Mouse (Mus musculus) kidney, postnatal 0 days (tissue): ENCODE measurements around the gene Nxpe4. TPM values are rescaled to one million over a fixed set of nuclear protein-coding genes. Genes with fewer than 3 reads are reported as not detected.
"Not testable (repeated sequence)": the region's sequence is repeated elsewhere in the genome, so short reads cannot be mapped to it uniquely, and the experiment has no call there.

Experiments used
- ATAC-seq: fragments of 200-750 bp; cut with Nextera tagmentation; replicated peaks from 2 replicates; pipeline ENCODE4 v1.8.0; 2017; ENCODE audit warnings: low read depth, moderate number of reproducible peaks, moderate TSS enrichment, moderate library complexity; ENCODE audit not compliant: low FRiP score
- DNase-seq: peaks from one replicate; pipeline ENCODE4 v3.0.0-alpha.2; 2016; ENCODE audit warnings: low spot score
- H3K27ac ChIP-seq: fragments of 300-500 bp; sonication (generic); 2 replicates; pipeline ENCODE4 v1.5.1; 2014; ENCODE audit warnings: mild to moderate bottlenecking
- H3K27me3 ChIP-seq: fragments of 300-500 bp; sonication (generic); 2 replicates; pipeline ENCODE4 v1.6.1; 2014; ENCODE audit warnings: low read length, mixed read lengths; ENCODE audit not compliant: insufficient read depth
- H3K36me3 ChIP-seq: fragments of 300-500 bp; sonication (generic); 2 replicates; pipeline ENCODE4 v1.6.1; 2014; ENCODE audit warnings: low read length, mixed read lengths; ENCODE audit not compliant: insufficient read depth
- H3K4me1 ChIP-seq: fragments of 300-500 bp; sonication (generic); replicated peaks from 2 replicates; pipeline ENCODE4 v1.6.1; 2014; ENCODE audit warnings: antibody characterized with exemption, low read length, mixed read lengths; ENCODE audit not compliant: insufficient read depth
- H3K4me2 ChIP-seq: fragments of 300-500 bp; sonication (generic); 2 replicates; pipeline ENCODE4 v1.6.1; 2014; ENCODE audit warnings: mild to moderate bottlenecking, low read length, moderate library complexity, mixed read lengths
- H3K4me3 ChIP-seq: fragments of 300-500 bp; sonication (generic); replicated peaks from 2 replicates; pipeline ENCODE4 v1.5.1; 2014; ENCODE audit warnings: low read depth, low read length
- H3K9ac ChIP-seq: fragments of 300-500 bp; sonication (generic); 2 replicates; pipeline ENCODE4 v1.6.1; 2014; ENCODE audit warnings: low read depth, low read length
- H3K9me3 ChIP-seq: fragments of 300-500 bp; sonication (generic); replicated peaks from 2 replicates; pipeline ENCODE4 v1.6.1; 2016; ENCODE audit warnings: low read length, inconsistent platforms, mixed read lengths
- CTCF ChIP-seq: IDR thresholded peaks from 2 replicates; pipeline ENCODE4 v1.5.1; 2016; ENCODE audit warnings: antibody characterized with exemption, low read depth, mild to moderate bottlenecking, moderate library complexity
- whole genome bisulfite sequencing: fragments of 180-500 bp; shearing (Covaris S2); extraction: QIAGEN DNeasy Blood & Tissue Kit; methylation state at CpG from one replicate; pipeline ENCODE4 v1.1.7; 2014; 5-methylcytosine and 5-hydroxymethylcytosine counted together
- polyA plus RNA-seq: library from polyadenylated mRNA; unstranded; fragments of >200 nt; fragmentation: Nextera tagmentation; extraction: Ambion mirVana; gene quantifications from 2 replicates; pipeline ENCODE4 v1.2.1, GENCODE M21; 2015

The Nxpe4 gene
- 8.9 and 9.8 TPM in 2 replicates for polyA plus RNA-seq

DNA sequence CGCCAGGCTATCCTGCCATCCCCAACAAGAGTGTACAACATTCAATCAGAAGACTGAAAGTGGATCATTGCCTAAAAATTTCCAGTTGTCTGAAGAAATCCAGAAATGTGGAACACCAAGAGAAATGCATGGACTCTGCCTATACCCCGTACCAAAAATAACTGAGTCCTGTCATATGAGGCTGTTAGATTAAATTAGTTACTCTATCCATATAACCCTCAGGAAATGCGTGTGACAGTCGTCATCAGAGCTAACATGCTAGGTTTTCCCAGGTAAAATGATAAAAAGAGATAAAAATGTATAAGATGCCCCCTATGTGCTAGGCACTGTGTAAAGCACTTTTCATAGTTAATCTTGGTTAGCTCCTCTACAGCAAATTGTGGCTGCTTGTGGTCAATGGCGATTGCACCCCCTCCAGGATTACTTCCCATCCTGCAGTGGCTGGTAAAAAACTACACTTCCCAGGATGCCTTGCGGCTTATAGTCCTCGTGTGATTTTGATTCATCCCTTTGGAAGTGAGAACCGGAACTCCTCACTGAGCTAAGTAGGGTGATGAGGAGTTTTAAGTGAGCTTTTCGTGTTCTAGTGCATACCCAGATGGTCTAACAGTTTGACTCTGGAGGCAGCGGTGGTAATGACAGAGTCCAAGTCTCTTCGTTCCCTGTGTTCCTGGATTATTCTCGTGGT, at the start of gene Nxpe4:
Gene Nxpe4, plus strand, starts transcription at position 519 of the 688 bp plus-strand sequence.
- Histone ChIP-seq H3K36me3 (no peaks in the 10 kb centered on the region), H3K4me2 (peak within 1 kb of the TSS; percentile 53), H3K4me3 (peak within 1 kb of the TSS; percentile 31), H3K27ac (no peak within 1 kb of the TSS), H3K9me3 (no peaks in the 10 kb centered on the region), H3K27me3 (no peaks in the 10 kb centered on the region), H3K9ac (no peak within 1 kb of the TSS), H3K4me1 (peaks cover 3% of the 10 kb centered on the region; the same call in 1 of the 2 replicates)
- ATAC-seq, result peak; percentile 72
- peak; percentile 63 for TF ChIP-seq CTCF
- DNase-seq, result peak; percentile 94
- 31% methylated on average over 12 of the region's 12 CpGs for WGBS

DNA sequence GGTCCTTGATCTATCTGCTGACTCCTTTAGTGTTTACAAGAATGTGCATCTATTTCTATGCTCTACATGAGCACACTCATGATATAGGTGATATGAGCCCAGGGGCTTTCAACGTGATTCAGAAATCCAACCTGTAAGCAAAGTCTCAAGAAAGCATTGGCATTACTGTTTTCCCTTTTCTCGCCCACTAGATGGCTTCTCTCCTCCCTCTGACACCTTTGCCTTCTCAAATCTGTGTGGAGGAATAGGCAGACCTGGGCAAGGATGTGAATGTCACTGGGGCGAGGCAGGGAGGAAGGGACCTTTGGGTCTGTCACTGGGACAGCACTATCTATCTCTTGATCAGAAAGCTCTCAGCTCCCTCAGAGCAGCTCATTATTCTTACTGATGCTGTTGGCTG, 35.0 kb upstream of the Nxpe4 start:
- no peak overlapping the region for H3K27ac ChIP-seq
- no peaks in the 10 kb centered on the region for H3K27me3 ChIP-seq
- TF ChIP-seq CTCF, result peak; percentile 37; the same call in 1 of the 2 replicates
- no peak for DNase-seq
- H3K4me1 ChIP-seq, result no peaks in the 10 kb centered on the region
- ATAC-seq, result no peak
- no peaks in the 10 kb centered on the region for H3K36me3 ChIP-seq
- H3K4me2 ChIP-seq, result no peak overlapping the region
- H3K9ac ChIP-seq, result no peak overlapping the region
- H3K4me3 ChIP-seq, result no peak overlapping the region
- no peaks in the 10 kb centered on the region for H3K9me3 ChIP-seq
- WGBS, result 30% methylated on average over 3 of the region's 3 CpGs

DNA sequence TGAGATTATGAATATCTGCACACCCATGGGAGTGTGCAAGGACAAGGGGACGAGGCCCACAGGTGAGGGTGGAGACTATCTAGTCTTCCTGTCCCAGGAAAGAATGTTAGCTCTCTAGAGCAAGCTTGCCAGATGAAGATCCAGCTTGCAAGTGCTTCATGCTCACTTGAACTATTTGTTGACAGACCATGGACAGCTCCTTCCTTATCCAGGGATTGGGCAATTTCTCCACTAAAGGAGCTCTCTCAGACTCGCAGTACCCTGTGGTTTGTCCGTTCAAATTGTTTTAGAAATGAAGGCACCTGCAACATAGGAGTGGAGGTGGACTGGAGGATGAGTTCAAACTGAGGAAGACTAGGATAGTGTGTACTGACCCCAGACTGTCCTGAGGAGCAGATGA, 24.3 kb upstream of the Nxpe4 start:
- WGBS, result 22% methylated on average over 3 of the region's 3 CpGs
- Histone ChIP-seq H3K4me3 (no peak overlapping the region), H3K27me3 (no peaks in the 10 kb centered on the region), H3K9me3 (no peaks in the 10 kb centered on the region), H3K36me3 (no peaks in the 10 kb centered on the region), H3K4me1 (no peaks in the 10 kb centered on the region), H3K4me2 (no peak overlapping the region), H3K27ac (no peak overlapping the region), H3K9ac (no peak overlapping the region)
- ATAC-seq, result no peak
- peak; percentile 87 for DNase-seq
- TF ChIP-seq CTCF, result no peak

DNA sequence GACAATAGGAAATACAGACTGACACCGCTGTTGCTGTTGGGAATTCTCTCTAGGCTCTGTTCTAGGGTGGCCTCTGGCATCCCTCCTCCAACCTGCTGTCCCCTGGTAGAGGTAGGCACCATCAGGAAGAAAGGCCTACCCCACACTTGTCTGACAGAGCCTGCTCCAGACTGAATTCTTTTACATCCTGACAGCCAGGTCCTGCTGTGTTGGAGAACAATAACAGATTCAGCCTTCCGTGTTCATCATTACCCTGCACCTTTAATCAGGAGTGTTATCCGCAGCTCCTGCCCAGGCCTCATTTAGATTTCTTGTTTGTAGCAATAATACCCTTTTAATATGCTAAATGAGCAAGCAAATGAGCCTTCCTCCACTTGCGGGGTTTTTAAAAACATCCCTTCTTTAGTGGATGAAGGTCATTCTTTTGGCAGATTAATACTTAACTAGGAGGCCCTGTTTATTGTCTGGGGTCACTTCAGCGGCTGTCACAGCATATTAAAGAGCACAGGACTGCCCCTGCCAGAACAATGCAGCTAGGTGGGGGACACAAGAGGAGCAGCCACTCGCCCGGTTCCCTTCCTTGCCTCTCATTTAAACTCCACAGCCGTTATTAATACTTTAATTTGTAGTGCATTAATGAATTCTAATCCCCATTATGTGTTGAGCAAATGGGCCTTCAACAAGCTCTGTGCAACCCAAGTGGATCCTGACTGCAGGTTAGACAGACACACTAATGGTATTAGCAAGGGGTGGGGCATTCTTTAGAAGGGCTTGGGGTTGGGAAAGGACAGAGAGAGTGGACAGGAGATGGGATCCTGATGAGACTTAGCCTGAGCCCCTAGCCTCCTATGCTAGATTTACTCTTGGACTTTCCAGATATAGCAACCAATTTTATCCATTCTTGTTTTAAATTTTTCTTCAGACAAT, 21.1 kb upstream of the Nxpe4 start:
- H3K27ac ChIP-seq, result no peak overlapping the region
- no peaks in the 10 kb centered on the region for H3K4me1 ChIP-seq
- no peak for DNase-seq
- no peaks in the 10 kb centered on the region for H3K36me3 ChIP-seq
- no peaks in the 10 kb centered on the region for H3K9me3 ChIP-seq
- 25% methylated on average over 8 of the region's 8 CpGs for WGBS
- H3K9ac ChIP-seq, result no peak overlapping the region
- no peaks in the 10 kb centered on the region for H3K27me3 ChIP-seq
- ATAC-seq, result no peak
- no peak overlapping the region for H3K4me3 ChIP-seq
- H3K4me2 ChIP-seq, result no peak overlapping the region
- no peak for TF ChIP-seq CTCF

GRCm38 (mm10) chr9:48142646-48143045, 19.2 kb upstream of the Nxpe4 start:
- H3K4me1 ChIP-seq, result no peaks in the 10 kb centered on the region
- no peaks in the 10 kb centered on the region for H3K27me3 ChIP-seq
- no peaks in the 10 kb centered on the region for H3K36me3 ChIP-seq
- H3K9me3 ChIP-seq, result no peaks in the 10 kb centered on the region
- 83% methylated on average over 6 of the region's 6 CpGs for WGBS
- DNase-seq, result no peak
- no peak overlapping the region for H3K9ac ChIP-seq
- no peak overlapping the region for H3K4me2 ChIP-seq
- ATAC-seq, result no peak
- TF ChIP-seq CTCF, result no peak
- H3K27ac ChIP-seq, result no peak overlapping the region
- no peak overlapping the region for H3K4me3 ChIP-seq

- TF ChIP-seq CTCF, result no peak
- ATAC-seq, result no peak
- H3K4me2 ChIP-seq, result no peak overlapping the region
- H3K9ac ChIP-seq, result no peak overlapping the region
- H3K27me3 ChIP-seq, result no peaks in the 10 kb centered on the region
- H3K4me3 ChIP-seq, result no peak overlapping the region
- WGBS, result 43% methylated on average over 3 of the region's 3 CpGs
- H3K4me1 ChIP-seq, result no peaks in the 10 kb centered on the region
- H3K9me3 ChIP-seq, result no peaks in the 10 kb centered on the region
- DNase-seq, result no peak
- no peak overlapping the region for H3K27ac ChIP-seq
- no peaks in the 10 kb centered on the region for H3K36me3 ChIP-seq
Observed at GRCm38 (mm10) chr9:48146761-48147160, 15.1 kb upstream of the Nxpe4 start.

- H3K4me2 ChIP-seq, H3K27me3 ChIP-seq, DNase-seq, H3K27ac ChIP-seq, H3K9me3 ChIP-seq, H3K4me1 ChIP-seq, H3K4me3 ChIP-seq, H3K9ac ChIP-seq, H3K36me3 ChIP-seq, ATAC-seq: not testable (repeated sequence)
- WGBS, result 64% methylated on average over 6 of the region's 6 CpGs
Observed at GRCm38 (mm10) chr9:48166531-48166930, 4.7 kb downstream of the Nxpe4 start.
